Comparison of ENCODE assay signal across 8 mouse cellular contexts in genomic region chr17:66449460-66450341, GRCm38 (mm10). TPM values are rescaled to one million over a fixed set of nuclear protein-coding genes. Genes with fewer than 3 reads are reported as not detected.
A peak's percentile ranks its signal among the peaks of the same experiment; 100 is the strongest.
DNase-seq lines count a peak whose midpoint lies in the region; ATAC-seq and TF ChIP-seq lines count a peak whose summit lies in the region.

Gene Mtcl1 (minus strand): TSS chr17:66449750.

- H3K79me3 ChIP-seq in C2C12 (ENCODE audit: low read depth), result peaks cover 18% of the 10 kb centered on the region

- peaks cover 81% of the 10 kb centered on the region for H3K4me1 ChIP-seq in forebrain, embryonic 10.5 days
- H3K4me1 ChIP-seq in heart, embryonic 14.5 days (ENCODE audit: control insufficient read depth in 2 of 2, insufficient read depth in 2 of 2, low read length in 2 of 2), result peaks cover 7 to 16% of the 10 kb centered on the region in 2 experiments; a peak in 3 of 4 replicates
- H3K4me1 ChIP-seq in kidney, postnatal 0 days (replicated peaks; ENCODE audit: insufficient read depth, low read length), result peaks cover 9% of the 10 kb centered on the region
- no peaks in the 10 kb centered on the region; the same call in 1 of the 2 replicates for H3K4me1 ChIP-seq in liver, embryonic 11.5 days (replicated peaks; ENCODE audit: control insufficient read depth, insufficient read depth, low read length)
- peaks cover 14% of the 10 kb centered on the region for H3K4me1 ChIP-seq in stomach, embryonic 16.5 days (ENCODE audit: control insufficient read depth, insufficient read depth, low read length)

- H3K36me3 ChIP-seq in C2C12 (ENCODE audit: control insufficient read depth, insufficient read depth), result no peaks in the 10 kb centered on the region
- no peaks in the 10 kb centered on the region for H3K36me3 ChIP-seq in forebrain, embryonic 10.5 days (replicated peaks)
- H3K36me3 ChIP-seq in heart, embryonic 14.5 days (ENCODE audit: control insufficient read depth, insufficient read depth, low read length), result no peaks in the 10 kb centered on the region
- no peaks in the 10 kb centered on the region for H3K36me3 ChIP-seq in kidney, postnatal 0 days (ENCODE audit: insufficient read depth, low read length)
- H3K36me3 ChIP-seq in liver, embryonic 11.5 days (ENCODE audit: control insufficient read depth, insufficient read depth, low read length), result no peaks in the 10 kb centered on the region
- no peaks in the 10 kb centered on the region for H3K36me3 ChIP-seq in stomach, embryonic 16.5 days (ENCODE audit: control insufficient read depth, insufficient read depth, low read length)

- WGBS in forebrain, embryonic 10.5 days, result under 1% methylated on average over 76 of the region's 76 CpGs
- WGBS in heart, embryonic 14.5 days, result under 1% methylated on average over 70 of the region's 76 CpGs
- 1% methylated on average over 69 of the region's 76 CpGs for WGBS in kidney, postnatal 0 days
- WGBS in liver, embryonic 11.5 days, result under 1% methylated on average over 67 of the region's 76 CpGs
- WGBS in stomach, embryonic 16.5 days, result under 1% methylated on average over 74 of the region's 76 CpGs

- peaks cover 41% of the 10 kb centered on the region for H3K79me2 ChIP-seq in C2C12 (ENCODE audit: control insufficient read depth, insufficient read depth)

- no peaks in the 10 kb centered on the region for H3K27me3 ChIP-seq in C2C12 (ENCODE audit: control insufficient read depth, insufficient read depth, insufficient read length)
- H3K27me3 ChIP-seq in forebrain, embryonic 10.5 days (ENCODE audit: poor library complexity, severe bottlenecking), result peaks cover 49% of the 10 kb centered on the region
- H3K27me3 ChIP-seq in heart, embryonic 14.5 days (ENCODE audit: control insufficient read depth, insufficient read depth, low read length), result peaks cover 23% of the 10 kb centered on the region; the same call in 1 of the 2 replicates
- no peaks in the 10 kb centered on the region for H3K27me3 ChIP-seq in kidney, postnatal 0 days (ENCODE audit: insufficient read depth, low read length)
- peaks cover 59% of the 10 kb centered on the region for H3K27me3 ChIP-seq in liver, embryonic 11.5 days (replicated peaks; ENCODE audit: control insufficient read depth, insufficient read depth, low read length)
- H3K27me3 ChIP-seq in stomach, embryonic 16.5 days (ENCODE audit: control insufficient read depth, insufficient read depth, low read length), result peaks cover 14% of the 10 kb centered on the region; the same call in 1 of the 2 replicates

- ATAC-seq in heart, embryonic 14.5 days (ENCODE audit: insufficient number of reproducible peaks, insufficient read depth, low FRiP score, low read depth), result peak; percentile 60
- peak; percentile 71 for ATAC-seq in kidney, postnatal 0 days (replicated peaks; ENCODE audit: low FRiP score, low read depth)
- ATAC-seq in liver, embryonic 11.5 days (replicated peaks; ENCODE audit: low FRiP score), result peak; percentile 51
- ATAC-seq in stomach, embryonic 16.5 days (ENCODE audit: insufficient read depth, low FRiP score), result peak; percentile 84

- H3K27ac ChIP-seq in forebrain, embryonic 10.5 days, result peak within 1 kb of the TSS; percentile 96
- peak within 1 kb of the TSS in 1 of 2 experiments; percentile 47; a peak in 2 of 4 replicates for H3K27ac ChIP-seq in heart, embryonic 14.5 days (replicated peaks in 1 of 2; ENCODE audit: control insufficient read depth in 1 of 2, insufficient read depth in 1 of 2, low read depth in 2 of 2, low read length in 2 of 2)
- peak within 1 kb of the TSS; percentile 78 for H3K27ac ChIP-seq in kidney, postnatal 0 days
- H3K27ac ChIP-seq in liver, embryonic 11.5 days (ENCODE audit: low read depth, low read length), result no peak within 1 kb of the TSS
- H3K27ac ChIP-seq in stomach, embryonic 16.5 days (ENCODE audit: low read length), result peak within 1 kb of the TSS; percentile 57

- H3K9ac ChIP-seq in heart, embryonic 14.5 days (ENCODE audit: low read length), result peak within 1 kb of the TSS; percentile 74
- peak within 1 kb of the TSS; percentile 81 for H3K9ac ChIP-seq in kidney, postnatal 0 days (ENCODE audit: low read depth, low read length)
- H3K9ac ChIP-seq in liver, embryonic 11.5 days (ENCODE audit: low read depth, low read length), result peak within 1 kb of the TSS; percentile 44; the same call in 1 of the 2 replicates
- H3K9ac ChIP-seq in stomach, embryonic 16.5 days (ENCODE audit: low read length), result peak within 1 kb of the TSS; percentile 85

- peak; percentile 96 for DNase-seq in brain, adult 2 months (ENCODE audit: low read depth, low spot score)
- DNase-seq in forebrain, embryonic 10.5 days (ENCODE audit: extremely low spot score, low spot score), result peak; percentile 80
- peak; percentile 87 for DNase-seq in kidney, postnatal 0 days (ENCODE audit: low spot score)
- peak; percentile 65 for DNase-seq in liver, embryonic 11.5 days (ENCODE audit: low spot score)
- peak; percentile 21 for DNase-seq in naive thymus-derived CD4-positive, alpha-beta T cell, adult 2 months (ENCODE audit: low read depth)

- peak within 1 kb of the TSS; percentile 55 for H3K4me3 ChIP-seq in C2C12 (ENCODE audit: insufficient read depth, poor library complexity, severe bottlenecking)
- H3K4me3 ChIP-seq in forebrain, embryonic 10.5 days, result peak within 1 kb of the TSS; percentile 79
- peak within 1 kb of the TSS; percentile 67 to 78 for H3K4me3 ChIP-seq in heart, embryonic 14.5 days (ENCODE audit: control insufficient read depth in 1 of 2, insufficient read depth in 1 of 2, low read depth in 1 of 2, low read length in 2 of 2)
- H3K4me3 ChIP-seq in kidney, postnatal 0 days (replicated peaks; ENCODE audit: low read depth, low read length), result peak within 1 kb of the TSS; percentile 80
- peak within 1 kb of the TSS; percentile 59 for H3K4me3 ChIP-seq in liver, embryonic 11.5 days (ENCODE audit: low read depth, low read length)
- H3K4me3 ChIP-seq in stomach, embryonic 16.5 days (replicated peaks; ENCODE audit: low read length), result peak within 1 kb of the TSS; percentile 77

- H3ac ChIP-seq in C2C12 (ENCODE audit: control insufficient read depth, insufficient read length, low read depth), result peak within 1 kb of the TSS; percentile 61

- no peak for TF ChIP-seq CTCF in C2C12 (IDR thresholded peaks at IDR 0.05; ENCODE audit: control insufficient read depth, insufficient read depth, insufficient read length)
- TF ChIP-seq CTCF in kidney, postnatal 0 days (IDR thresholded peaks at IDR 0.05; ENCODE audit: low read depth), result peak; percentile 29; the same call in 1 of the 2 replicates

- peak within 1 kb of the TSS; percentile 100 for H3K4me2 ChIP-seq in heart, embryonic 14.5 days (ENCODE audit: low read length)
- H3K4me2 ChIP-seq in kidney, postnatal 0 days (ENCODE audit: low read length), result peak within 1 kb of the TSS; percentile 100
- peak within 1 kb of the TSS; percentile 85 for H3K4me2 ChIP-seq in liver, embryonic 11.5 days
- peak within 1 kb of the TSS; percentile 97 for H3K4me2 ChIP-seq in stomach, embryonic 16.5 days (ENCODE audit: low read depth, low read length)

- no peaks in the 10 kb centered on the region for H3K9me3 ChIP-seq in forebrain, embryonic 10.5 days
- H3K9me3 ChIP-seq in heart, embryonic 14.5 days (ENCODE audit: control insufficient read depth, low read length), result no peaks in the 10 kb centered on the region
- H3K9me3 ChIP-seq in kidney, postnatal 0 days (replicated peaks; ENCODE audit: low read length), result no peaks in the 10 kb centered on the region
- H3K9me3 ChIP-seq in liver, embryonic 11.5 days (ENCODE audit: control insufficient read depth, low read length), result no peaks in the 10 kb centered on the region
- H3K9me3 ChIP-seq in stomach, embryonic 16.5 days (replicated peaks; ENCODE audit: control insufficient read depth, low read length), result no peaks in the 10 kb centered on the region

TF ChIP-seq in C2C12, 6 proteins besides CTCF, POLR2A, EP300 and RAD21:
- TF ChIP-seq FOSL1 (IDR thresholded peaks at IDR 0.05; ENCODE audit: insufficient read depth, low read length, poor library complexity, severe bottlenecking) (no peak), CEBPB (IDR thresholded peaks at IDR 0.05; ENCODE audit: low read depth) (no peak), MYOD1 (IDR thresholded peaks at IDR 0.05; ENCODE audit: control insufficient read depth, insufficient read length, low read depth) (no peak), MYOG (IDR thresholded peaks at IDR 0.05; ENCODE audit: control insufficient read depth, extremely low read depth, insufficient read length) (no peak), USF1 (IDR thresholded peaks at IDR 0.05; ENCODE audit: low read depth) (no peak), MAX (IDR thresholded peaks at IDR 0.05) (no peak)

RNA-seq across cellular contexts. Expression of gene Mtcl1, which starts in this region (rescaled TPM):
- polyA plus RNA-seq in C2C12 (2012; fragmentation: generic; extraction: Trizol), result 15.1 TPM
- polyA plus RNA-seq in forebrain, embryonic 10.5 days (2016; fragmentation: Nextera tagmentation; extraction: Ambion mirVana), result 25.5 and 28.4 TPM in 2 replicates
- 1.0 and 1.1 TPM in 2 replicates for polyA plus RNA-seq in heart, embryonic 14.5 days (2014; fragmentation: Nextera tagmentation; extraction: Ambion mirVana)
- polyA plus RNA-seq in kidney, postnatal 0 days (2015; fragmentation: Nextera tagmentation; extraction: Ambion mirVana), result 3.5 and 3.6 TPM in 2 replicates
- 0.96 and 1.7 TPM in 2 replicates for polyA plus RNA-seq in liver, embryonic 11.5 days (2014; fragmentation: Nextera tagmentation; extraction: Ambion mirVana)
- 4.1 and 6.1 TPM in 2 replicates for polyA plus RNA-seq in stomach, embryonic 16.5 days (2015; fragmentation: Nextera tagmentation; extraction: Ambion mirVana)

Comparison
In these comparisons a context has a peak if more than half of its experiments do, and no peak if none do; other contexts are left out.
1. DNase-seq: peak in every context shown above with its lines; median percentile 96 in brain, adult 2 months; 87 in kidney, postnatal 0 days; 80 in forebrain, embryonic 10.5 days; 65 in liver, embryonic 11.5 days; 21 in naive thymus-derived CD4-positive, alpha-beta T cell, adult 2 months.